Mouse (Mus musculus) heart, embryonic 11.5 days (tissue): ENCODE measurements around the gene Tuba1b. TPM values are rescaled to one million over a fixed set of nuclear protein-coding genes. Genes with fewer than 3 reads are reported as not detected.

ENCODE experiments used
- ATAC-seq: fragments of 200-750 bp; cut with Nextera tagmentation; replicated peaks from 2 replicates; pipeline ENCODE4 v1.8.0; 2017; ENCODE audit warnings: moderate library complexity; ENCODE audit not compliant: insufficient number of reproducible peaks, low FRiP score, low TSS enrichment
- H3K27ac ChIP-seq: fragments of 300-500 bp; sonication (generic); 2 replicates; pipeline ENCODE4 v1.5.1; 2014; ENCODE audit warnings: mild to moderate bottlenecking, low read depth, low read length
- H3K27me3 ChIP-seq: fragments of 300-500 bp; sonication (generic); 2 replicates; pipeline ENCODE4 v1.6.1; 2014; ENCODE audit warnings: mild to moderate bottlenecking, low read length, mixed read lengths; ENCODE audit not compliant: control insufficient read depth, insufficient read depth
- H3K36me3 ChIP-seq: fragments of 300-500 bp; sonication (generic); 2 replicates; pipeline ENCODE4 v1.6.1; 2014; ENCODE audit warnings: mild to moderate bottlenecking, low read length, moderate library complexity, mixed read lengths; ENCODE audit not compliant: control insufficient read depth, insufficient read depth
- H3K4me1 ChIP-seq: fragments of 300-500 bp; sonication (generic); 2 replicates; pipeline ENCODE4 v1.6.1; 2014; ENCODE audit warnings: low read length; ENCODE audit not compliant: control insufficient read depth, insufficient read depth
- H3K4me2 ChIP-seq: fragments of 300-500 bp; sonication (generic); 2 replicates; pipeline ENCODE4 v1.6.1; 2014; ENCODE audit warnings: mild to moderate bottlenecking, moderate library complexity
- H3K4me3 ChIP-seq: fragments of 300-500 bp; sonication (generic); 2 replicates; pipeline ENCODE4 v1.5.1; 2014; ENCODE audit warnings: low read depth, low read length
- H3K9ac ChIP-seq: fragments of 300-500 bp; sonication (generic); 2 replicates; pipeline ENCODE4 v1.6.1; 2014; ENCODE audit warnings: mild to moderate bottlenecking, low read depth, low read length, moderate library complexity
- H3K9me3 ChIP-seq: fragments of 300-500 bp; sonication (generic); replicated peaks from 2 replicates; pipeline ENCODE4 v1.6.1; 2016; ENCODE audit warnings: low read length; ENCODE audit not compliant: control insufficient read depth
- WGBS: fragments of 180-500 bp; shearing (Covaris S2); extraction: QIAGEN DNeasy Blood & Tissue Kit; methylation state at CpG from one replicate; pipeline ENCODE4 v1.1.7; 2014; ENCODE audit not compliant: insufficient replicate concordance; 5-methylcytosine and 5-hydroxymethylcytosine counted together
- polyA plus RNA-seq: library from polyadenylated mRNA; unstranded; fragments of >200 nt; fragmentation: Nextera tagmentation; extraction: Ambion mirVana; gene quantifications from 2 replicates; pipeline ENCODE4 v1.2.1, GENCODE M21; 2014

Tuba1b gene
- polyA plus RNA-seq, 1 experiment from 2014 or later, result 1,819 TPM

DNA sequence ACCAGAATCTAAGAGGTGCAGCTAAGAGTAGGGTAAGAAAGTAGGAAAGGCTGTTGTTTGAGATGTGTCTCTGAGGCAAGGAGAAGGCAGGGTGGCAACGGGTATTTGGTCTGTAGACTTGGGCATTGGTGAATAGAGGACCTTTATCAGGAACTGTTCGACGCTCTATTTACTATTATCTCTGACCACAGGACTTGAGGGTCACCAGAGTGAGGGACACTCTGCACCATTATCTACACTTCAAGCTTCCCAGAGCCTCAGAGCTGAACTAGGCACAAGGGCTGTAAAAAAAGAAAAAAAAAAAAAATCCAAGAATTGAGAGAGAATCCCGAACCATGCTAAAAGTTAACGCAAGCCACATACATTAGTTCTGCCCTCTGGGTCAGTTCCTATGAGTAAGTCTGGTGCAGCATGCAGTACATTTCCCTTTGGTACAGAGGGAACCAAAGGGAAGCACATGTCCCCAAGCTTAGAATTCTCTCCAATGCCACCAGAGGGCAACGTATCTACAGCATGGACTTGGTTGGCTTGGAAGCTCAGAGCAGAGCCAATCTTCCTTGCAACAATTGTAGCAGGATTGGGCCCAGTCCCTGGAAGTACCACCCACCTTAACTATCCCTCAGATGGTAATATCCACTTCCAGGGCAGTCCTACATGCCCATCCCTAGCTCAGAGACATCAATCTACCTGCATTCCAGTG lies 42.3 kb downstream of the Tuba1b start:
- WGBS, result 23% methylated on average over 6 of the region's 6 CpGs
- ATAC-seq, result no peak
- H3K4me3 ChIP-seq, result no peak overlapping the region
- peaks cover 39% of the 10 kb centered on the region for H3K27me3 ChIP-seq
- H3K4me1 ChIP-seq, result peaks cover 32% of the 10 kb centered on the region
- no peaks in the 10 kb centered on the region for H3K9me3 ChIP-seq
- H3K27ac ChIP-seq, result no peak overlapping the region
- H3K9ac ChIP-seq, result no peak overlapping the region
- peak overlapping the region; percentile 62 for H3K4me2 ChIP-seq
- no peaks in the 10 kb centered on the region for H3K36me3 ChIP-seq

DNA sequence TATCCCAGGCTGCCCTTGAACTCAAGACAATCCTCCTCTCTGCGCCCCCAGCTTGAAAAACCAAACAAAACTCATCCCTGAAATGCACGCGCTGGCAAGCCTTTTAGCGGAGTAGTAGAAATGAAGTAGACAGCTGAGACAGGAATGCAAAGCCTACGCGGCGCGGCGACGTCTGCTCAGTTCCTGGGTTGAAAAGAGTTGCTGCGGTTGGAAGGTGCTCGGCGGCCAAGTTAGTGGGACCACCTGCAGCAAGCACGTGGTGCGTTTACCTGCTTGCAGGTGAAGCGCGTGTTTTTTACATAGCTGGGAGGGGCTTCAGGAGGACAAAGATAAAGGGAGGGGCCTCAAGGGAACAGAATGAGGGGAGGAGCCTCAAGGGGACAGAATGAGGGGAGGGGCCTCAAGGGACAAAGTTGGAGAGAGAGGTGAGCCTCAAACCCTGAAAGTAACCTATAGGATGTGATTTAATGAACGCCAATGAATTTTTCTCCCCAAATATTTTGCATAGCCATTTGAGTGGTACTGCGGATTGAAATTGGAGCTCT lies 43.1 kb downstream of the Tuba1b start:
- H3K4me3 ChIP-seq, result peak overlapping the region; percentile 28
- no peak for ATAC-seq
- peaks cover 34% of the 10 kb centered on the region for H3K27me3 ChIP-seq
- H3K27ac ChIP-seq, result no peak overlapping the region
- H3K9ac ChIP-seq, result no peak overlapping the region
- peak overlapping the region; percentile 62 for H3K4me2 ChIP-seq
- 9% methylated on average over 19 of the region's 19 CpGs for WGBS
- no peaks in the 10 kb centered on the region for H3K9me3 ChIP-seq
- H3K4me1 ChIP-seq, result peaks cover 27% of the 10 kb centered on the region
- H3K36me3 ChIP-seq, result no peaks in the 10 kb centered on the region

GRCm38 (mm10) chr15:98887526-98887925 lies 46.8 kb downstream of the Tuba1b start:
- Histone ChIP-seq H3K36me3 (no peaks in the 10 kb centered on the region), H3K9me3 (no peaks in the 10 kb centered on the region), H3K4me2 (no peak overlapping the region), H3K4me3 (no peak overlapping the region), H3K27me3 (no peaks in the 10 kb centered on the region; the same call in 1 of the 2 replicates), H3K9ac (no peak overlapping the region), H3K4me1 (no peaks in the 10 kb centered on the region), H3K27ac (no peak overlapping the region)
- ATAC-seq, result no peak
- 81% methylated on average over 7 of the region's 7 CpGs for WGBS

DNA sequence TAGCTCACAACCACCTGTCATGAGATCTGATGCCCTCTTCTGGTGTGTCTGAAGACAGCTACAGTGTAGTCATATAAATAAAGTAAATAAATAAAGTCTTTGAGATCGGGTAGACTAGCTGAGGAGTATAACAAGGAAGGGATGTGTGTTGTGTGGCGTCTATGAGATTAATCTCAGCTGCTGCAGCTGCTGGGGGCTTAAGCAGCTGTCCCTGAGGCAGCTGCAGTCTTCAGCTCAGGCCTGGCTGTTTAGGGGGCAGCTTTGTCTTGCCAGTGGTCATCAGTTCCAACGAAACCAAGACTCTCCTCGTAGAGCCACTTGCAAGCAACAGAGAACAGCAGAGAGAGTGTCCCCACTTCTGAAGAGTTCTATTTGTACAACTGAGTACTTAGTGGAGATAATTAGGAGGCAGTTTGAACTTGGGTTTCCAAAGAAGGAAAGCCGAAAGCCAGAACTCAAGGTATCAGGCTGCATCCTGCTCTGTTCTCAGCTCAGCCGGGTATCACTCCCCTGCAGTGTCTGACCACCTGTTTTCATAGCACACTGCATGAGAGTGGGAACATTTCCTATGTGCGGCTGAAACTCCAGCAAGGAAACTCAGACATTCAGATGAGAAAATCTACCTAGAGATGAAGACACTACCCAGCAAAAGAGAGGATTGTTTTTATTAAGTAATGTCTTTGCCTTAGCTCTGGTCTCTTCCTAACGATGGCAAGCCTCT lies 47.5 kb downstream of the Tuba1b start:
- no peak overlapping the region for H3K9ac ChIP-seq
- H3K9me3 ChIP-seq, result no peaks in the 10 kb centered on the region
- ATAC-seq, result no peak
- no peaks in the 10 kb centered on the region for H3K36me3 ChIP-seq
- H3K27me3 ChIP-seq, result no peaks in the 10 kb centered on the region; the same call in 1 of the 2 replicates
- no peak overlapping the region for H3K4me2 ChIP-seq
- WGBS, result 59% methylated on average over 8 of the region's 8 CpGs
- no peak overlapping the region for H3K4me3 ChIP-seq
- no peak overlapping the region for H3K27ac ChIP-seq
- H3K4me1 ChIP-seq, result peaks cover 1% of the 10 kb centered on the region; the same call in 1 of the 2 replicates

GRCm38 (mm10) chr15:98884106-98884505 lies 50.3 kb downstream of the Tuba1b start:
- no peaks in the 10 kb centered on the region for H3K36me3 ChIP-seq
- no peak overlapping the region for H3K4me2 ChIP-seq
- no peak for ATAC-seq
- H3K9me3 ChIP-seq, result no peaks in the 10 kb centered on the region
- no peak overlapping the region for H3K27ac ChIP-seq
- H3K4me3 ChIP-seq, result no peak overlapping the region
- H3K27me3 ChIP-seq, result no peaks in the 10 kb centered on the region
- no peak overlapping the region for H3K9ac ChIP-seq
- peaks cover 10% of the 10 kb centered on the region; the same call in 1 of the 2 replicates for H3K4me1 ChIP-seq
- WGBS, result 63% methylated on average over 1 of the region's 1 CpGs

- Histone ChIP-seq H3K9me3 (no peaks in the 10 kb centered on the region), H3K9ac (no peak overlapping the region), H3K36me3 (no peaks in the 10 kb centered on the region), H3K4me1 (peaks cover 10% of the 10 kb centered on the region; the same call in 1 of the 2 replicates), H3K4me2 (no peak overlapping the region), H3K27ac (no peak overlapping the region), H3K27me3 (no peaks in the 10 kb centered on the region), H3K4me3 (no peak overlapping the region)
- no peak for ATAC-seq
Observed at GRCm38 (mm10) chr15:98883661-98884060, 50.7 kb downstream of the Tuba1b start.

- peak overlapping the region; percentile 68 for H3K4me3 ChIP-seq
- no peaks in the 10 kb centered on the region for H3K27me3 ChIP-seq
- WGBS, result 15% methylated on average over 5 of the region's 5 CpGs
- no peaks in the 10 kb centered on the region for H3K9me3 ChIP-seq
- peaks cover 10% of the 10 kb centered on the region; the same call in 1 of the 2 replicates for H3K4me1 ChIP-seq
- no peak overlapping the region for H3K9ac ChIP-seq
- no peak overlapping the region for H3K27ac ChIP-seq
- no peaks in the 10 kb centered on the region for H3K36me3 ChIP-seq
- ATAC-seq, result no peak
- peak overlapping the region; percentile 89 for H3K4me2 ChIP-seq
Observed at GRCm38 (mm10) chr15:98881656-98882008, 52.7 kb downstream of the Tuba1b start.
